8 mouse cellular contexts compared by ENCODE assay signal in the genomic region with DNA sequence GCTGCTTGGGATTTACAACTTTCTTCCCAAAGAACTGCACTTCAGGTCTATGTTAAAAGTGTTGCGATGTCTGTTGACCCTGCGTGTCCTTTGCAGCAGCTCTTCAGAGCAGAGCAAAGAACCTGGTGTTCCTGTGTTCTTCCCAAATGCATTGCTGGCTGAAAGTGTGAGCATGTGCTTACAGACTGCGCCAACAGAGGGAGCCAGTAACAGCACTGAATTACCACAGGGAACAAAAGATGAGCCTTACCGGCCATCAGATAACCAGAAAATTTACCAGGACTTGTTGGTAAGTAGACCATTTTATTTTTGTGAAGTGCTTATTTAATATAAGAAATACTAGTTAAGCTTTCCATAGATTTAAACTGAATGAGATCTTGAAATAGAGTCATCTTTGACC. TPM values are rescaled to one million over a fixed set of nuclear protein-coding genes. Genes with fewer than 3 reads are reported as not detected.
DNase-seq lines count a peak whose midpoint lies in the region; ATAC-seq lines count a peak whose summit lies in the region.

No protein-coding gene starts in this region.

- H3K4me3 ChIP-seq in liver, embryonic 13.5 days (replicated peaks), result no peak overlapping the region

- H3K4me2 ChIP-seq in liver, embryonic 13.5 days, result no peak overlapping the region

- intact Hi-C loops in heart, postnatal 10 days (cut with DNase I), result loop anchor here (1.0 kb wide), 2 partner anchors 47 to 59 kb away; no protein-coding TSS in a partner anchor

- no peak for ATAC-seq in liver, embryonic 13.5 days (ENCODE audit: low read depth)

- no peaks in the 10 kb centered on the region for H3K9me3 ChIP-seq in liver, embryonic 13.5 days (replicated peaks)

- H3K9ac ChIP-seq in liver, embryonic 13.5 days, result no peak overlapping the region

- peak; percentile 12 for DNase-seq in gastrocnemius, adult 18-20 months (ENCODE audit: low spot score)
- DNase-seq in gastrocnemius, adult 8-10 months (ENCODE audit: low spot score in 2 of 2), result no peak
- DNase-seq in right cerebral cortex, adult 2 months (ENCODE audit: low spot score in 2 of 2), result peak; percentile 50 to 58
- DNase-seq in right cerebral cortex, postnatal 25 days, result no peak
- DNase-seq in adrenal gland, postnatal 10 days, result peak; percentile 62
- DNase-seq in heart, postnatal 10 days, result peak; percentile 42 to 60
- DNase-seq in liver, embryonic 13.5 days, result peak; percentile 44
- DNase-seq in splenic B cell, adult 2 months (ENCODE audit: low read depth, low spot score), result peak; percentile 60

- peaks cover 79% of the 10 kb centered on the region for H3K36me3 ChIP-seq in liver, embryonic 13.5 days
- no peaks in the 10 kb centered on the region for H3K36me3 ChIP-seq in splenic B cell, adult 2 months (ENCODE audit: control insufficient read depth, insufficient read depth, low read length, poor library complexity, severe bottlenecking)

- no peak overlapping the region for H3K27ac ChIP-seq in liver, embryonic 13.5 days

- no peaks in the 10 kb centered on the region for H3K4me1 ChIP-seq in liver, embryonic 13.5 days (replicated peaks)

- no peaks in the 10 kb centered on the region for H3K27me3 ChIP-seq in liver, embryonic 13.5 days
- H3K27me3 ChIP-seq in splenic B cell, adult 2 months (ENCODE audit: control insufficient read depth, insufficient read depth, low read length, poor library complexity, severe bottlenecking), result no peaks in the 10 kb centered on the region

- whole genome bisulfite sequencing in liver, embryonic 13.5 days (ENCODE audit: insufficient replicate concordance), result 28% methylated on average over 4 of the region's 4 CpGs

RNA-seq across cellular contexts. Expression of a gene that starts 18.0 kb away (rescaled TPM):
- 1 to 10 TPM in 1 of 2 experiments, under 1 TPM in 1; 0.93 to 1.0 TPM for total RNA-seq in gastrocnemius, adult 18-20 months (2021)
- under 1 TPM; 0.56 to 0.76 (median 0.60) TPM for total RNA-seq in gastrocnemius, adult 8-10 months (2022)
- 1 to 10 TPM; 5.4 to 7.7 TPM for total RNA-seq in adrenal gland, postnatal 10 days (2021)
- total RNA-seq in heart, postnatal 10 days (2021), result 1 to 10 TPM; 7.2 to 7.3 TPM
- polyA plus RNA-seq in liver, embryonic 13.5 days (2015; fragmentation: Nextera tagmentation; extraction: Ambion mirVana), result 29.3 and 31.5 TPM in 2 replicates

RNA-seq across cellular contexts. Expression of a gene that starts 38.3 kb away (rescaled TPM):
- total RNA-seq in gastrocnemius, adult 18-20 months (2021), result not detected
- total RNA-seq in gastrocnemius, adult 8-10 months (2022), result under 1 TPM in 2 of 4 experiments, not detected in 2; 0.10 to 0.18 TPM
- total RNA-seq in adrenal gland, postnatal 10 days (2021), result 1 to 10 TPM; 2.6 to 4.1 TPM
- 1 to 10 TPM; 3.2 to 3.3 TPM for total RNA-seq in heart, postnatal 10 days (2021)
- polyA plus RNA-seq in liver, embryonic 13.5 days (2015; fragmentation: Nextera tagmentation; extraction: Ambion mirVana), result 8.3 and 11.8 TPM in 2 replicates

RNA-seq across cellular contexts. Expression of a gene that starts 50.3 kb away (rescaled TPM):
- total RNA-seq in gastrocnemius, adult 18-20 months (2021), result not detected
- not detected for total RNA-seq in gastrocnemius, adult 8-10 months (2022)
- 1 to 10 TPM in 1 of 2 experiments, under 1 TPM in 1; 0.99 to 1.9 TPM for total RNA-seq in adrenal gland, postnatal 10 days (2021)
- total RNA-seq in heart, postnatal 10 days (2021), result 1 to 10 TPM in 1 of 2 experiments, under 1 TPM in 1; 0.74 to 1.5 TPM
- polyA plus RNA-seq in liver, embryonic 13.5 days (2015; fragmentation: Nextera tagmentation; extraction: Ambion mirVana), result 21.2 and 23.7 TPM in 2 replicates

RNA-seq across cellular contexts. Expression of a gene that starts 51.2 kb away (rescaled TPM):
- total RNA-seq in gastrocnemius, adult 18-20 months (2021), result 10 to 100 TPM; 16.9 to 17.1 TPM
- total RNA-seq in gastrocnemius, adult 8-10 months (2022), result 10 to 100 TPM; 16.5 to 20.5 (median 18.4) TPM
- 10 to 100 TPM; 86.6 to 94.9 TPM for total RNA-seq in adrenal gland, postnatal 10 days (2021)
- total RNA-seq in heart, postnatal 10 days (2021), result 10 to 100 TPM; 50.4 to 55.1 TPM
- 72.8 and 90.4 TPM in 2 replicates for polyA plus RNA-seq in liver, embryonic 13.5 days (2015; fragmentation: Nextera tagmentation; extraction: Ambion mirVana)

Comparison
In these comparisons a context has a peak if more than half of its experiments do, and no peak if none do; other contexts are left out.
1. DNase-seq: peak in gastrocnemius, adult 18-20 months (single experiment), right cerebral cortex, adult 2 months (2 of 2), adrenal gland, postnatal 10 days (single experiment), heart, postnatal 10 days (2 of 2), liver, embryonic 13.5 days (single experiment) and splenic B cell, adult 2 months (single experiment); none in gastrocnemius, adult 8-10 months (0 of 2) and right cerebral cortex, postnatal 25 days (single experiment).